Mouse (Mus musculus): ENCODE measurements around the gene Itgb1bp1. TPM values are rescaled to one million over a fixed set of nuclear protein-coding genes. Genes with fewer than 3 reads are reported as not detected.
A peak's percentile ranks its signal among the peaks of the same experiment; 100 is the strongest.

Gene Itgb1bp1
- polyA plus RNA-seq, 1 experiment from 2014 or later: 38.7 TPM

GRCm38 (mm10) chr12:21265501-21265900 is 20.6 kb downstream of the Itgb1bp1 start:
- no peak overlapping the region for H3K4me2 ChIP-seq (ENCODE audit: low read depth, low read length)
- H3K9me3 ChIP-seq (replicated peaks; ENCODE audit: control insufficient read depth, low read length): no peaks in the 10 kb centered on the region
- peaks cover 3% of the 10 kb centered on the region for H3K4me1 ChIP-seq (ENCODE audit: control insufficient read depth, insufficient read depth, low read length)
- 75% methylated on average over 4 of the region's 4 CpGs for WGBS
- peaks cover 26% of the 10 kb centered on the region for H3K36me3 ChIP-seq (ENCODE audit: control insufficient read depth, insufficient read depth)
- no peaks in the 10 kb centered on the region for H3K27me3 ChIP-seq (ENCODE audit: control insufficient read depth, insufficient read depth, low read length)
- H3K27ac ChIP-seq (ENCODE audit: low read length): no peak overlapping the region
- H3K4me3 ChIP-seq (ENCODE audit: low read length): no peak overlapping the region
- ATAC-seq (replicated peaks; ENCODE audit: extremely low read depth, insufficient read depth, low FRiP score): no peak
- H3K9ac ChIP-seq (ENCODE audit: low read length): no peak overlapping the region

DNA sequence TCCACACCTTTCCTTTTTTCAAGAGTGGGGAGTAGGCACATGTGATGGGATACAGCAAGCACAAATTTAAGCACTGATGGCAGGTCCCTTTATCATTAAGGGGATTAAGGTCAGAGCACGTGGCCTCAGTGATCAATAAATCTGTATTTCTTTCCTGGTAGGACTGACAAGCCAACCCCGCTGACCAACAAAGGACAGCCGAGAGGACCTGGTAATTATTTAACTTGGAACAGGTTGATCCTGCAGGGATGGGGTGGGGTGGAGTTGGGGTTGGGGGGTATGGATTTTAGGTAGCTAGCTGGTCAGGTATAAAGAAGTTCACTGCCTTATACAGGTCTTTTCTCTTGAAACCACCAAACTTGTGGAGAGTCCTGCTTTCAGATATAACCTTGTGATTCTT is 21.1 kb downstream of the Itgb1bp1 start:
- Histone ChIP-seq H3K9ac (ENCODE audit: low read length) (no peak overlapping the region; the same call in 1 of the 2 replicates), H3K36me3 (ENCODE audit: control insufficient read depth, insufficient read depth) (peaks cover 25% of the 10 kb centered on the region), H3K27me3 (ENCODE audit: control insufficient read depth, insufficient read depth, low read length) (no peaks in the 10 kb centered on the region), H3K9me3 (replicated peaks; ENCODE audit: control insufficient read depth, low read length) (no peaks in the 10 kb centered on the region), H3K4me3 (ENCODE audit: low read length) (no peak overlapping the region), H3K27ac (ENCODE audit: low read length) (peak overlapping the region; percentile 84), H3K4me2 (ENCODE audit: low read depth, low read length) (no peak overlapping the region), H3K4me1 (ENCODE audit: control insufficient read depth, insufficient read depth, low read length) (peaks cover 3% of the 10 kb centered on the region)
- 84% methylated on average over 3 of the region's 3 CpGs for WGBS
- ATAC-seq (replicated peaks; ENCODE audit: extremely low read depth, insufficient read depth, low FRiP score): no peak

GRCm38 (mm10) chr12:21264241-21264640 is 21.8 kb downstream of the Itgb1bp1 start:
- H3K9me3 ChIP-seq (replicated peaks; ENCODE audit: control insufficient read depth, low read length): no peaks in the 10 kb centered on the region
- H3K4me3 ChIP-seq (ENCODE audit: low read length): no peak overlapping the region
- H3K27ac ChIP-seq (ENCODE audit: low read length): peak overlapping the region; percentile 84
- 55% methylated on average over 5 of the region's 5 CpGs for WGBS
- no peaks in the 10 kb centered on the region for H3K27me3 ChIP-seq (ENCODE audit: control insufficient read depth, insufficient read depth, low read length)
- H3K9ac ChIP-seq (ENCODE audit: low read length): peak overlapping the region; percentile 9; the same call in 1 of the 2 replicates
- peaks cover 24% of the 10 kb centered on the region for H3K36me3 ChIP-seq (ENCODE audit: control insufficient read depth, insufficient read depth)
- peak; percentile 78 for ATAC-seq (replicated peaks; ENCODE audit: extremely low read depth, insufficient read depth, low FRiP score)
- H3K4me1 ChIP-seq (ENCODE audit: control insufficient read depth, insufficient read depth, low read length): peaks cover 3% of the 10 kb centered on the region
- H3K4me2 ChIP-seq (ENCODE audit: low read depth, low read length): no peak overlapping the region

DNA sequence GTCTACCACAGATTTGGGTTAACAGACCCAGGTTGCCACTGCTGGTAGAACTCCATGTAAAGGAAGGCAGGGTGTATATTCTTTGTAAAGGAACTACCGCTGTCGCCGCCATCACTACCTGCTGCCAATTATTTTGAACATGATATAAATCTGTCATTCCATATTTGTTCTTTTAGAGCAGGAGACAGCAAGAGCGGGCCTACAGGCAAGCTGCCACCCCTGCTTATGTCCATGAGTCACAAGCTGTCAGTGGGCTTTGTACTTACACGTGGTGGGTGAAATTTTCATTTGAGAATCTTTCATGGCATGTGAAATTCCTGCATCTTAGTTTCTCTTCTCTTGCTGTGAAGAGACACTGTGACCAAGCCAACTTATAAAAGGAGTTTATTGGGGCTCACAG is 22.8 kb downstream of the Itgb1bp1 start:
- Histone ChIP-seq H3K9me3 (replicated peaks; ENCODE audit: control insufficient read depth, low read length) (no peaks in the 10 kb centered on the region), H3K9ac (ENCODE audit: low read length) (no peak overlapping the region), H3K4me1 (ENCODE audit: control insufficient read depth, insufficient read depth, low read length) (peaks cover 3% of the 10 kb centered on the region), H3K36me3 (ENCODE audit: control insufficient read depth, insufficient read depth) (peaks cover 26% of the 10 kb centered on the region), H3K27me3 (ENCODE audit: control insufficient read depth, insufficient read depth, low read length) (no peaks in the 10 kb centered on the region), H3K27ac (ENCODE audit: low read length) (no peak overlapping the region), H3K4me3 (ENCODE audit: low read length) (no peak overlapping the region), H3K4me2 (ENCODE audit: low read depth, low read length) (no peak overlapping the region)
- WGBS: 90% methylated on average over 5 of the region's 5 CpGs
- ATAC-seq (replicated peaks; ENCODE audit: extremely low read depth, insufficient read depth, low FRiP score): no peak

DNA sequence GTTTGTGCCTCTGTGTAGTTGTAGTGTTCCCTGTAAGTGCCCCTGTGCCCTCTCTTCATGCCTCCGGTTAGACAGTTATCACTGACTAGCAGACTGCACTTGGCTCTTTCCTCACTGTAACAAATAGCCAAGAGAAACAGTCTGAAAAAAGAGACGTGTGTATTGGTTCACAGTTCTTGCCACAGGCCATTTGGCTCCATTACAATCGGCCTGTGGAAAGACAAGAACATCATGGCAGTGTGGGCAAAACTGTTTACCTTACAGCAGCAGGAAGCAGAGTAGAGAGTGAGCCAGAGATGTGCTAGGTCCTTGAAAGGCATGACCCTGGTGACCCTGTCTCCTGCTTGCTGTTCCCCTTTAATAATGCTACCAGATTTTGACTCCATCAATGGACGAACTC is 24.6 kb downstream of the Itgb1bp1 start:
- Histone ChIP-seq H3K9ac (ENCODE audit: low read length) (no peak overlapping the region), H3K4me2 (ENCODE audit: low read depth, low read length) (no peak overlapping the region), H3K27ac (ENCODE audit: low read length) (no peak overlapping the region), H3K36me3 (ENCODE audit: control insufficient read depth, insufficient read depth) (peaks cover 26% of the 10 kb centered on the region), H3K9me3 (replicated peaks; ENCODE audit: control insufficient read depth, low read length) (no peaks in the 10 kb centered on the region), H3K4me3 (ENCODE audit: low read length) (no peak overlapping the region), H3K27me3 (ENCODE audit: control insufficient read depth, insufficient read depth, low read length) (no peaks in the 10 kb centered on the region), H3K4me1 (ENCODE audit: control insufficient read depth, insufficient read depth, low read length) (peaks cover 3% of the 10 kb centered on the region)
- no peak for ATAC-seq (replicated peaks; ENCODE audit: extremely low read depth, insufficient read depth, low FRiP score)
- 71% methylated on average over 4 of the region's 4 CpGs for WGBS

DNA sequence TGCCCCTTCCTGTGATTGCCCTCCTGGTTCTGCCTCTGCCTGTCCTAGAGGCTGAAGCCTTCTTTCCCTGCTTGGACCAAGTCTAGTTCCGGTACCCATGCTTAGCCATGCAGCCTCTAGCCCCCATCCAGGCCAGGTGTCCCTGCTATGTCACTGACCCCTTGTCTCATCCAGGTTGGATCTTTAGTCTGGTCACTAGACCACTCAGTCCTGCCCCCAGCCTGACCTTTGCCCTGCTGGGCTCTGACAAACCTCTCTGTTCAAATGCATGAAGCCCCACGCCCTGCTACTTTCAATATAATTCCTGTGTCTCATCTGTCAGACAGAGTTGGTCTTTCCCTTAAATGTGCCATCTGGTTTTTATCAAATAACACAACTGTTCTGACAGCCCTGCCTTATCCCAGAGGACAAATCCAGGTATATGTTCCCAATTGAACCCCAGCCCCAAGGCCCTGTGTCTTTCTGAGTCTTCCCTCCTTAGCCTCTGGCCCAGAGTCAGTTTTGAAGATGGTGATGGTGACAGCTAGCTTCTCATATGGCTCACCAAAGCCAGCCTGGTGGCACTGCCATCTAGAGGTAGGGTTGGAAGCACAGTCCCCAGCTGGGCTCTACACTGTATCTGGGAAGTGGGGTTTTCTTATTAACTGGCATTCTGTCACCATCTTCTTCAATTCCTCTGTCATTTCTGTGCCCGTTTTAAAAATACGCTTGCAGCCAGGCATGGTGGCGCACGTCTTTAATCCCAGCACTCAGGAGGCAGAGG is 25.4 kb downstream of the Itgb1bp1 start:
- no peak overlapping the region for H3K27ac ChIP-seq (ENCODE audit: low read length)
- H3K27me3 ChIP-seq (ENCODE audit: control insufficient read depth, insufficient read depth, low read length): no peaks in the 10 kb centered on the region
- no peaks in the 10 kb centered on the region for H3K9me3 ChIP-seq (replicated peaks; ENCODE audit: control insufficient read depth, low read length)
- peaks cover 3% of the 10 kb centered on the region for H3K4me1 ChIP-seq (ENCODE audit: control insufficient read depth, insufficient read depth, low read length)
- H3K9ac ChIP-seq (ENCODE audit: low read length): no peak overlapping the region
- no peak for ATAC-seq (replicated peaks; ENCODE audit: extremely low read depth, insufficient read depth, low FRiP score)
- H3K36me3 ChIP-seq (ENCODE audit: control insufficient read depth, insufficient read depth): peaks cover 26% of the 10 kb centered on the region
- H3K4me3 ChIP-seq (ENCODE audit: low read length): no peak overlapping the region
- no peak overlapping the region for H3K4me2 ChIP-seq (ENCODE audit: low read depth, low read length)
- WGBS: 82% methylated on average over 6 of the region's 6 CpGs

DNA sequence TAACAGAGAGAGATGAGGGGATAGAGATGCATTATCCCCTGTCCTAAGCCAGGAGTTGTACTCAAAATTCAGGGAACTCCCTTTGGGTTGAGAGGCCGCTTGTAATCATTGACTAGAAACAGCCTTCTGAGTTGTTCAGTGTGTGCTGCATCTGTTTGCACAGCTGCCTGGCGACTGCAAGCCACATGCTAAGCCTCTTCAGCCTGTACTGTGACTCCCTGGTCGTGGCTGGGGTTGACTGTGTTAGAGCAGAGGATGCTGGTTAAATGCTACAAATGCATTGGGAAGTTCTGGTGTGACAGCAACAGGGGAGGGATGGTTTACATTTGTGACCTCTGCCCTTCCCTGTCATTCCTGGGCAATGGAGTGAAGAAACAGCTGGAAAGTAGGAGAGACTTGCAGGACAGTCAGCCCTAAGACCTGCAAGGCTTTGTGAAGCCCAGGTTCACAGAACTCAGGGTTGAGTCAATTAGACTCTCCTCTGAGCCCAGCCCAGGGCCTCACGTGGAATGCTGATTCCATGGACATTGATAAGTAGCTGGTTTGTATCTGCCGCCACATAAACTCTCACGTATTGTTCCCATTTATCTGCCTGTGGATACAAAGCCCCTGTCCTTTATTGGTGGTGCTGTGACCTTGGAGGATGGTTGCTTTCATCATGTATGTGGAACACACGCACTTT is 38.2 kb downstream of the Itgb1bp1 start:
- no peaks in the 10 kb centered on the region for H3K27me3 ChIP-seq (ENCODE audit: control insufficient read depth, insufficient read depth, low read length)
- no peak overlapping the region for H3K4me2 ChIP-seq (ENCODE audit: low read depth, low read length)
- no peak overlapping the region for H3K4me3 ChIP-seq (ENCODE audit: low read length)
- H3K9me3 ChIP-seq (replicated peaks; ENCODE audit: control insufficient read depth, low read length): no peaks in the 10 kb centered on the region
- H3K4me1 ChIP-seq (ENCODE audit: control insufficient read depth, insufficient read depth, low read length): no peaks in the 10 kb centered on the region
- H3K27ac ChIP-seq (ENCODE audit: low read length): no peak overlapping the region
- peaks cover 43% of the 10 kb centered on the region for H3K36me3 ChIP-seq (ENCODE audit: control insufficient read depth, insufficient read depth)
- WGBS: 61% methylated on average over 7 of the region's 7 CpGs
- no peak for ATAC-seq (replicated peaks; ENCODE audit: extremely low read depth, insufficient read depth, low FRiP score)
- H3K9ac ChIP-seq (ENCODE audit: low read length): no peak overlapping the region

DNA sequence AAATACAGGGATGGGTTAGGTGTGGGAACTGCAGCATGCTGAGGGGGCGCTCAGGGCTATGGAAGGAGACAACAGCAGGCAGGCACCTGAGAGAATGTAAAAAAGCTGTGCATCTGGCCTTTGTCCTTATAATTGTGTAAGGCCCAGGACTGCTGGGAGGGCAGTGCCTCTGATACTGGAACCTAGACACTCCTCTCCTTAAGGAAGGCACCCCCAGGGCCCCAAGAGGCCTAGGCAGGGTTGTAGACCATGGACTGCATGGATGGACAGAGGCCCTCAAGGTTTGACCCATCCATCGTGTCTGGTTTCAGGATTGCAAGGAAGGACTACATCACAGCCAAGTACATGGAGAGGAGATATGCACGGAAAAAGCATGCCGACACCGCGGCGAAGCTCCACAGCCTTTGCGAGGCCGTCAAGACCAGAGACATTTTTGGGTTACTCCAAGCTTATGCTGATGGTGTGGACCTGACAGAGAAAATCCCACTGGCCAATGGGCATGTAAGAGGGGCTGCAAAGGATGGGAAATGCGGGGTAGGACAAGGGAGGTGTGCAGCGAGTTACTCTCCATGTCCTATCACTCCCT is 41.6 kb downstream of the Itgb1bp1 start:
- 93% methylated on average over 11 of the region's 11 CpGs for WGBS
- H3K36me3 ChIP-seq (ENCODE audit: control insufficient read depth, insufficient read depth): peaks cover 19% of the 10 kb centered on the region
- H3K4me2 ChIP-seq (ENCODE audit: low read depth, low read length): no peak overlapping the region
- H3K4me3 ChIP-seq (ENCODE audit: low read length): no peak overlapping the region
- H3K27ac ChIP-seq (ENCODE audit: low read length): no peak overlapping the region
- H3K9me3 ChIP-seq (replicated peaks; ENCODE audit: control insufficient read depth, low read length): no peaks in the 10 kb centered on the region
- no peak for ATAC-seq (replicated peaks; ENCODE audit: extremely low read depth, insufficient read depth, low FRiP score)
- H3K9ac ChIP-seq (ENCODE audit: low read length): no peak overlapping the region
- H3K27me3 ChIP-seq (ENCODE audit: control insufficient read depth, insufficient read depth, low read length): no peaks in the 10 kb centered on the region
- no peaks in the 10 kb centered on the region for H3K4me1 ChIP-seq (ENCODE audit: control insufficient read depth, insufficient read depth, low read length)

GRCm38 (mm10) chr12:21241965-21242364 is 44.1 kb downstream of the Itgb1bp1 start:
- no peaks in the 10 kb centered on the region for H3K4me1 ChIP-seq (ENCODE audit: control insufficient read depth, insufficient read depth, low read length)
- H3K4me2 ChIP-seq (ENCODE audit: low read depth, low read length): no peak overlapping the region
- H3K9me3 ChIP-seq (replicated peaks; ENCODE audit: control insufficient read depth, low read length): no peaks in the 10 kb centered on the region
- WGBS: 80% methylated on average over 3 of the region's 3 CpGs
- H3K27me3 ChIP-seq (ENCODE audit: control insufficient read depth, insufficient read depth, low read length): no peaks in the 10 kb centered on the region
- no peak overlapping the region for H3K27ac ChIP-seq (ENCODE audit: low read length)
- peaks cover 15% of the 10 kb centered on the region for H3K36me3 ChIP-seq (ENCODE audit: control insufficient read depth, insufficient read depth)
- H3K4me3 ChIP-seq (ENCODE audit: low read length): no peak overlapping the region
- no peak overlapping the region for H3K9ac ChIP-seq (ENCODE audit: low read length)
- ATAC-seq (replicated peaks; ENCODE audit: extremely low read depth, insufficient read depth, low FRiP score): no peak
